In genomic region chr14:22647879-22648611, GRCm38 (mm10) we compare ENCODE assay signal across 10 mouse cellular contexts.
DNase-seq lines count a peak whose midpoint lies in the region; ATAC-seq and TF ChIP-seq lines count a peak whose summit lies in the region.
"Had no signal": no experiment of that assay in that cellular context is flagged by ENCODE, and none has a peak within 500 bp of the region (broad histone marks: within the 10 kb centered on the region; RNA-seq: fewer than 3 reads in every experiment).

No protein-coding gene starts in this region.

- TF ChIP-seq CTCF in kidney, postnatal 0 days (IDR thresholded peaks at IDR 0.05; ENCODE audit: low read depth): no peak
- no peak for TF ChIP-seq CTCF in liver, postnatal 0 days (IDR thresholded peaks at IDR 0.05; ENCODE audit: low read depth)

- peaks cover 54% of the 10 kb centered on the region for H3K4me1 ChIP-seq in heart, embryonic 10.5 days
- peaks cover 32% of the 10 kb centered on the region for H3K4me1 ChIP-seq in kidney, postnatal 0 days (replicated peaks; ENCODE audit: insufficient read depth, low read length)
- peaks cover 27% of the 10 kb centered on the region for H3K4me1 ChIP-seq in stomach, embryonic 15.5 days
- H3K4me1 ChIP-seq in liver, postnatal 0 days (ENCODE audit: insufficient read depth): no peaks in the 10 kb centered on the region

- H3K36me3 ChIP-seq in heart, embryonic 10.5 days: no peaks in the 10 kb centered on the region
- no peaks in the 10 kb centered on the region for H3K36me3 ChIP-seq in kidney, postnatal 0 days (ENCODE audit: insufficient read depth, low read length)
- no peaks in the 10 kb centered on the region for H3K36me3 ChIP-seq in stomach, embryonic 15.5 days
- no peaks in the 10 kb centered on the region for H3K36me3 ChIP-seq in liver, postnatal 0 days (replicated peaks; ENCODE audit: insufficient read depth, low read length)

- H3K4me3 ChIP-seq in heart, embryonic 10.5 days: no peak overlapping the region
- no peak overlapping the region for H3K4me3 ChIP-seq in kidney, postnatal 0 days (replicated peaks; ENCODE audit: low read depth, low read length)
- no peak overlapping the region for H3K4me3 ChIP-seq in stomach, embryonic 15.5 days (replicated peaks)
- H3K4me3 ChIP-seq in liver, postnatal 0 days (ENCODE audit: low read depth, low read length): no peak overlapping the region
- H3K4me3 ChIP-seq: megakaryocyte, embryonic 14.5 days had no signal

- ATAC-seq in kidney, postnatal 0 days (replicated peaks; ENCODE audit: low FRiP score, low read depth): no peak
- ATAC-seq in stomach, embryonic 15.5 days (ENCODE audit: insufficient read depth, low FRiP score, low read depth): peak; percentile 40
- no peak for ATAC-seq in liver, postnatal 0 days

- DNase-seq in heart, adult 11 months: peak; percentile 98
- no peak for DNase-seq in heart, postnatal 4 days
- DNase-seq in heart, embryonic 10.5 days (ENCODE audit: low spot score): peak; percentile 77
- DNase-seq in kidney, postnatal 0 days (ENCODE audit: low spot score): peak; percentile 28
- DNase-seq in right cerebral cortex, postnatal 4 days: no peak
- no peak for DNase-seq in frontal cortex, postnatal 25 days (ENCODE audit: low spot score in 2 of 2)
- no peak for DNase-seq in liver, postnatal 0 days

- H3K27me3 ChIP-seq in heart, embryonic 10.5 days (ENCODE audit: insufficient read depth, poor library complexity, severe bottlenecking): no peaks in the 10 kb centered on the region
- H3K27me3 ChIP-seq in kidney, postnatal 0 days (ENCODE audit: insufficient read depth, low read length): no peaks in the 10 kb centered on the region
- H3K27me3 ChIP-seq in stomach, embryonic 15.5 days (replicated peaks): no peaks in the 10 kb centered on the region
- H3K27me3 ChIP-seq in liver, postnatal 0 days (ENCODE audit: insufficient read depth, low read length): no peaks in the 10 kb centered on the region
- H3K27me3 ChIP-seq: CH12.LX; megakaryocyte, embryonic 14.5 days had no signal

- peak overlapping the region; percentile 65 for H3K27ac ChIP-seq in heart, embryonic 10.5 days
- H3K27ac ChIP-seq in kidney, postnatal 0 days: peak overlapping the region; percentile 42; the same call in 1 of the 2 replicates
- H3K27ac ChIP-seq in stomach, embryonic 15.5 days: peak overlapping the region; percentile 46
- no peak overlapping the region for H3K27ac ChIP-seq in liver, postnatal 0 days (ENCODE audit: low read depth)

- WGBS in heart, embryonic 10.5 days: 21% methylated on average over 9 of the region's 9 CpGs
- WGBS in kidney, postnatal 0 days: 39% methylated on average over 9 of the region's 9 CpGs
- WGBS in stomach, embryonic 15.5 days: 25% methylated on average over 9 of the region's 9 CpGs
- WGBS in liver, postnatal 0 days (ENCODE audit: insufficient replicate concordance): 68% methylated on average over 9 of the region's 9 CpGs

- no peaks in the 10 kb centered on the region for H3K9me3 ChIP-seq in heart, embryonic 10.5 days
- no peaks in the 10 kb centered on the region for H3K9me3 ChIP-seq in kidney, postnatal 0 days (replicated peaks; ENCODE audit: low read length)
- no peaks in the 10 kb centered on the region for H3K9me3 ChIP-seq in stomach, embryonic 15.5 days
- H3K9me3 ChIP-seq in liver, postnatal 0 days (ENCODE audit: low read length): no peaks in the 10 kb centered on the region
- H3K9me3 ChIP-seq: megakaryocyte, embryonic 14.5 days had no signal

- H3K4me2 ChIP-seq in kidney, postnatal 0 days (ENCODE audit: low read length): no peak overlapping the region
- no peak overlapping the region for H3K4me2 ChIP-seq in stomach, embryonic 15.5 days
- H3K4me2 ChIP-seq in liver, postnatal 0 days (ENCODE audit: low read depth, low read length): no peak overlapping the region

- no peak overlapping the region for H3K9ac ChIP-seq in kidney, postnatal 0 days (ENCODE audit: low read depth, low read length)
- H3K9ac ChIP-seq in stomach, embryonic 15.5 days: no peak overlapping the region
- no peak overlapping the region for H3K9ac ChIP-seq in liver, postnatal 0 days (replicated peaks)

- no peak for TF ChIP-seq EP300 in liver, postnatal 0 days (IDR thresholded peaks at IDR 0.05; ENCODE audit: low read depth)

Comparison
In these comparisons a context has a peak if more than half of its experiments do, and no peak if none do; other contexts are left out.
1. DNase-seq: peak in heart, adult 11 months (single experiment), heart, embryonic 10.5 days (single experiment) and kidney, postnatal 0 days (single experiment); none in heart, postnatal 4 days (single experiment), right cerebral cortex, postnatal 4 days (single experiment), frontal cortex, postnatal 25 days (0 of 2) and liver, postnatal 0 days (single experiment).